Mouse (Mus musculus): Measurements from ENCODE around the gene Adcy7. TPM values are rescaled to one million over a fixed set of nuclear protein-coding genes. Genes with fewer than 3 reads are reported as not detected.

Adcy7 gene
- polyA plus RNA-seq, 1 experiment from 2014 or later = 2.2 TPM

GRCm38 (mm10) chr8:88292926-88293325 is 20.7 kb downstream of the Adcy7 start:
- no peak overlapping the region for H3K4me2 ChIP-seq (ENCODE audit: low read depth, low read length)
- no peaks in the 10 kb centered on the region for H3K4me1 ChIP-seq (ENCODE audit: control insufficient read depth, insufficient read depth, low read length)
- H3K4me3 ChIP-seq (ENCODE audit: low read depth, low read length) = no peak overlapping the region
- no peaks in the 10 kb centered on the region for H3K36me3 ChIP-seq (ENCODE audit: control insufficient read depth, insufficient read depth, low read length)
- no peak overlapping the region for H3K27ac ChIP-seq (ENCODE audit: low read depth, low read length)
- H3K27me3 ChIP-seq (ENCODE audit: control insufficient read depth, insufficient read depth, low read length) = no peaks in the 10 kb centered on the region
- no peaks in the 10 kb centered on the region for H3K9me3 ChIP-seq (ENCODE audit: control insufficient read depth, low read length)
- 81% methylated on average over 3 of the region's 3 CpGs for WGBS
- no peak for ATAC-seq (ENCODE audit: low read depth)
- no peak overlapping the region for H3K9ac ChIP-seq (replicated peaks; ENCODE audit: low read depth, low read length)

DNA sequence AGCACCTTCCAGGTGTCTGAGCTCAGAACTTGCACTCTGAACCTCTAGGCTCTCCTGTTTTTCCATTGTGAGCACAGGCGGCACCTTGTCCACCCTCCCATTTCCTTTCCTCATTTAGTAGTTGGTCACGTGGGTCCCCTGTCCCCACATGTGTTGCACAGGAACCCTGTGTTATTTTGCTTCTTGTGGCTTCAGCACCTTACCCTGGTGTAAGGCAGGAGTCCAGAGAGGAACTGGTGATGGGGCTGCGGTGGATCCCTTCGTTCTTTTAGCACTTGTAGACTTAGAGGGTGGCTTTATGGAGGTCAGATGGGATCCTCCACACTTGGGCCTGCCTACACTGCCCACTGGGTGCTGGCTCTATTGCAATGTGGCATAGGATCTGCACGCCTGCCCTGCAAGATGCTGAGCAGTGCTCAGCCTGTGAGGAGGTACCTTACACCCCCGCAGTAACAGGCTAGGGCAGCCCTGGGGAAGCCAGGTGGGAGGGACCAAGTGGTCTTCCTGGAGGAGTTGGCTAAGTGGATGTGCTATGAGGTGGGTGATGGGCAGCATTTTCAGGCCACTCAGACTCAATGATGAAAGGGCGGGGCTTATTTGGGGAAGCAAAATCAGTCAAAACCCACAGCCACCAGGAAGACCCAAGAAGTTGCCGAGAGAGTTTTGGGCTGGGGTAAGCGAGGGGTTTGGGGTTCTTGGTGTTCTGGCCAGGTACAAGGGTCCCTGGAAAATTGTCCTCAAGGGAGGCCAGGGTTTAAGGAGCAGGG is 21.6 kb downstream of the Adcy7 start:
- H3K9me3 ChIP-seq (ENCODE audit: control insufficient read depth, low read length) = no peaks in the 10 kb centered on the region

DNA sequence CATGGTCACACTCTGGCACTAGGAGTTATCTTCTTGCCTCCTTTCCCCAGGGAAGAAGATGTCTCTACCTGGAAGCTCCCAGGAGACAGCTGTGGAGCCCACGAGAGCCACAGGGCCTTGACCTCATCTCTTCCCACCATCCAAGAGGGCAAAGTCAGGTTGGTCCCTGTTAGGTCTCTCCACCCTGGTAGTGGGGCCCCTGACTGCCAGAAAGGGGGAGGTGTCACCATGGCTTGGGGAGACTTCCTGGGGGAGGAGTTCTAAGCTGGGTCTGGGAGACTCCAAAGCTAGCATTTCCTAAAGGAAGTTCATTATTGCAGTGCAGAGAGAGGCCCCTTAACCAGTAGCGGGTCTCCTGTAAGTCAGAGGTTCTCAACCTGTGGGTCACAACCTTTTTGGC is 22.8 kb downstream of the Adcy7 start:
- 91% methylated on average over 2 of the region's 2 CpGs for WGBS
- no peak overlapping the region for H3K27ac ChIP-seq (ENCODE audit: low read depth, low read length)
- ATAC-seq (ENCODE audit: low read depth) = no peak
- no peak overlapping the region for H3K4me2 ChIP-seq (ENCODE audit: low read depth, low read length)
- no peaks in the 10 kb centered on the region for H3K27me3 ChIP-seq (ENCODE audit: control insufficient read depth, insufficient read depth, low read length)
- no peak overlapping the region for H3K9ac ChIP-seq (replicated peaks; ENCODE audit: low read depth, low read length)
- no peaks in the 10 kb centered on the region for H3K9me3 ChIP-seq (ENCODE audit: control insufficient read depth, low read length)
- no peak overlapping the region for H3K4me3 ChIP-seq (ENCODE audit: low read depth, low read length)
- H3K4me1 ChIP-seq (ENCODE audit: control insufficient read depth, insufficient read depth, low read length) = no peaks in the 10 kb centered on the region
- H3K36me3 ChIP-seq (ENCODE audit: control insufficient read depth, insufficient read depth, low read length) = no peaks in the 10 kb centered on the region

More for the DNA sequence above, 21.6 kb downstream of the Adcy7 start:
- no peak for ATAC-seq (ENCODE audit: low read depth)
- Histone ChIP-seq H3K4me2 (ENCODE audit: low read depth, low read length) (no peak overlapping the region), H3K27me3 (ENCODE audit: control insufficient read depth, insufficient read depth, low read length) (no peaks in the 10 kb centered on the region), H3K9ac (replicated peaks; ENCODE audit: low read depth, low read length) (no peak overlapping the region), H3K4me3 (ENCODE audit: low read depth, low read length) (no peak overlapping the region), H3K36me3 (ENCODE audit: control insufficient read depth, insufficient read depth, low read length) (no peaks in the 10 kb centered on the region), H3K27ac (ENCODE audit: low read depth, low read length) (no peak overlapping the region), H3K4me1 (ENCODE audit: control insufficient read depth, insufficient read depth, low read length) (no peaks in the 10 kb centered on the region)
- WGBS = 94% methylated on average over 9 of the region's 9 CpGs

- no peak overlapping the region for H3K27ac ChIP-seq (ENCODE audit: low read depth, low read length)
- no peak overlapping the region for H3K4me2 ChIP-seq (ENCODE audit: low read depth, low read length)
- H3K36me3 ChIP-seq (ENCODE audit: control insufficient read depth, insufficient read depth, low read length) = no peaks in the 10 kb centered on the region
- no peaks in the 10 kb centered on the region for H3K27me3 ChIP-seq (ENCODE audit: control insufficient read depth, insufficient read depth, low read length)
- H3K9ac ChIP-seq (replicated peaks; ENCODE audit: low read depth, low read length) = no peak overlapping the region
- no peaks in the 10 kb centered on the region for H3K4me1 ChIP-seq (ENCODE audit: control insufficient read depth, insufficient read depth, low read length)
- no peak overlapping the region for H3K4me3 ChIP-seq (ENCODE audit: low read depth, low read length)
- no peaks in the 10 kb centered on the region for H3K9me3 ChIP-seq (ENCODE audit: control insufficient read depth, low read length)
- 68% methylated on average over 12 of the region's 12 CpGs for WGBS
- no peak for ATAC-seq (ENCODE audit: low read depth)
Measured at GRCm38 (mm10) chr8:88297976-88298732, 26.0 kb downstream of the Adcy7 start.

GRCm38 (mm10) chr8:88298733-88299103 is 26.5 kb downstream of the Adcy7 start:
- Histone ChIP-seq H3K36me3 (ENCODE audit: control insufficient read depth, insufficient read depth, low read length) (no peaks in the 10 kb centered on the region), H3K4me3 (ENCODE audit: low read depth, low read length) (no peak overlapping the region), H3K9me3 (ENCODE audit: control insufficient read depth, low read length) (no peaks in the 10 kb centered on the region), H3K27ac (ENCODE audit: low read depth, low read length) (no peak overlapping the region), H3K4me2 (ENCODE audit: low read depth, low read length) (no peak overlapping the region), H3K9ac (replicated peaks; ENCODE audit: low read depth, low read length) (no peak overlapping the region), H3K4me1 (ENCODE audit: control insufficient read depth, insufficient read depth, low read length) (no peaks in the 10 kb centered on the region), H3K27me3 (ENCODE audit: control insufficient read depth, insufficient read depth, low read length) (no peaks in the 10 kb centered on the region)
- 87% methylated on average over 10 of the region's 10 CpGs for WGBS
- no peak for ATAC-seq (ENCODE audit: low read depth)

GRCm38 (mm10) chr8:88299907-88300603 is 27.9 kb downstream of the Adcy7 start:
- no peak overlapping the region for H3K27ac ChIP-seq (ENCODE audit: low read depth, low read length)
- 82% methylated on average over 10 of the region's 10 CpGs for WGBS
- no peaks in the 10 kb centered on the region for H3K4me1 ChIP-seq (ENCODE audit: control insufficient read depth, insufficient read depth, low read length)
- H3K4me2 ChIP-seq (ENCODE audit: low read depth, low read length) = no peak overlapping the region
- no peaks in the 10 kb centered on the region for H3K27me3 ChIP-seq (ENCODE audit: control insufficient read depth, insufficient read depth, low read length)
- H3K4me3 ChIP-seq (ENCODE audit: low read depth, low read length) = no peak overlapping the region
- H3K36me3 ChIP-seq (ENCODE audit: control insufficient read depth, insufficient read depth, low read length) = no peaks in the 10 kb centered on the region
- no peak overlapping the region for H3K9ac ChIP-seq (replicated peaks; ENCODE audit: low read depth, low read length)
- no peaks in the 10 kb centered on the region for H3K9me3 ChIP-seq (ENCODE audit: control insufficient read depth, low read length)
- ATAC-seq (ENCODE audit: low read depth) = no peak

DNA sequence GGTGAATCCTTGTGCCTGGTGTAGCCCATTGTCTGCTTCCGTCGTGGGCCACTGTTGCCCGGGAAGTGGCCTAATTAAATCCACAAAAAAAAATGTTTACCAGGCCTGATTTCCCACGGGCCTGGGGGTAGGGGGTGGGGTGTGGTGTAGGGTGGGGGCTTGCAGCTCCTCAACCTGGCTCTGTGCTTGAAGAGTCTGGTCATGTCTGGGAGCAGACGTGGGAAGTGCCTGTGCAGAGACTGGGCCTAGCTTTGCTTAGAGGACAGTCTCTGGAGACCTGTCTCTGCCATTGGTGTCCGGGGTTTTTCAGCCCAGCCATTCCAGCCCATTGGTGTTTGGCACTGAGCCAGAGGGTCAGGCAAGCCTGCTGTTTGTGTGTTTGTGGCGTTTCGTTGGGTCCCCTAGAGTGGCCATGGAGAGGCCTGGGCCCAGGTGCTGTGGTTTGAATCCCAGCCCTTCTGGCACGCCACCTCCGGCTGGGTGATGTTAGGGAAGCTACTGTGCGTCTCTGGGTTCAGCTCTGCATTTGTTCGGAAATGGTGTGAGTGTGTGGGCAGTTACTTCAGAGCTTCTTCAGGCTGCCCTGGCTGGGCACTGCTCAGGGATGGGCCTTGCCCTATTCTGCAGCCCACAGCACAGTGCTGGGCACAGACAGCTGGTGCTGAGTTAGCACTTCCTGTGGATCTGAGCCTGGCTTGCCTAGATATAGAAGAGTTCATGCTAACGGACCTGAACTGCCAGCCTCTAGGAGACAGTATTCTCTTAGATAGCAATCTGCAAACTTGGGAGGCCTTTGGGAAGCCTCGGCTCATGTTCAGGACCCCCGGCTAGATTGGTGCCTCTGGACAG is 29.6 kb downstream of the Adcy7 start:
- no peak for ATAC-seq (ENCODE audit: low read depth)
- Histone ChIP-seq H3K4me2 (ENCODE audit: low read depth, low read length) (no peak overlapping the region), H3K27me3 (ENCODE audit: control insufficient read depth, insufficient read depth, low read length) (no peaks in the 10 kb centered on the region), H3K36me3 (ENCODE audit: control insufficient read depth, insufficient read depth, low read length) (no peaks in the 10 kb centered on the region), H3K4me3 (ENCODE audit: low read depth, low read length) (no peak overlapping the region), H3K9ac (replicated peaks; ENCODE audit: low read depth, low read length) (no peak overlapping the region), H3K27ac (ENCODE audit: low read depth, low read length) (no peak overlapping the region), H3K4me1 (ENCODE audit: control insufficient read depth, insufficient read depth, low read length) (no peaks in the 10 kb centered on the region), H3K9me3 (ENCODE audit: control insufficient read depth, low read length) (no peaks in the 10 kb centered on the region)
- 48% methylated on average over 15 of the region's 15 CpGs for WGBS

GRCm38 (mm10) chr8:88305814-88306213 is 33.6 kb downstream of the Adcy7 start:
- no peaks in the 10 kb centered on the region for H3K36me3 ChIP-seq (ENCODE audit: control insufficient read depth, insufficient read depth, low read length)
- H3K27me3 ChIP-seq (ENCODE audit: control insufficient read depth, insufficient read depth, low read length) = no peaks in the 10 kb centered on the region
- H3K4me1 ChIP-seq (ENCODE audit: control insufficient read depth, insufficient read depth, low read length) = no peaks in the 10 kb centered on the region
- no peaks in the 10 kb centered on the region for H3K9me3 ChIP-seq (ENCODE audit: control insufficient read depth, low read length)
- no peak overlapping the region for H3K4me2 ChIP-seq (ENCODE audit: low read depth, low read length)
- H3K27ac ChIP-seq (ENCODE audit: low read depth, low read length) = no peak overlapping the region
- no peak for ATAC-seq (ENCODE audit: low read depth)
- H3K9ac ChIP-seq (replicated peaks; ENCODE audit: low read depth, low read length) = no peak overlapping the region
- H3K4me3 ChIP-seq (ENCODE audit: low read depth, low read length) = no peak overlapping the region
- WGBS = 92% methylated on average over 4 of the region's 4 CpGs
